Mouse (Mus musculus) liver, embryonic 14.5 days (tissue): ENCODE measurements around the gene Atp5d. TPM values are rescaled to one million over a fixed set of nuclear protein-coding genes. Genes with fewer than 3 reads are reported as not detected.
A peak's percentile ranks its signal among the peaks of the same experiment; 100 is the strongest.

Experiments
- ATAC-seq: fragments of 200-750 bp; cut with Nextera tagmentation; 2 replicates; pipeline ENCODE4 v1.8.0; 2017; ENCODE audit warnings: moderate number of reproducible peaks, mild to moderate bottlenecking, moderate library complexity; ENCODE audit not compliant: insufficient read depth
- DNase-seq, 3 experiments: peaks; one replicate each; pipeline ENCODE4 v3.0.0-alpha.2; 2012 to 2013; ENCODE audit warnings: low read depth in 3 of 3, low spot score in 3 of 3
- H3K27ac ChIP-seq: fragments of 300-500 bp; sonication (generic); 2 replicates; pipeline ENCODE4 v1.5.1; 2014; ENCODE audit warnings: moderate library complexity, mild to moderate bottlenecking, control low read depth, inconsistent platforms
- H3K27me3 ChIP-seq: fragments of 300-500 bp; sonication (generic); 2 replicates; pipeline ENCODE4 v1.6.1; 2014; ENCODE audit warnings: mild to moderate bottlenecking, low read length, moderate library complexity; ENCODE audit not compliant: control insufficient read depth, insufficient read depth
- H3K36me3 ChIP-seq: fragments of 300-500 bp; sonication (generic); replicated peaks from 2 replicates; pipeline ENCODE4 v1.6.1; 2014; ENCODE audit warnings: low read depth; ENCODE audit not compliant: control insufficient read depth, insufficient read depth
- H3K4me1 ChIP-seq, 2 experiments: fragments of 200-500 bp in 1 of 2; fragments of 300-500 bp in 1 of 2; sonication (generic) in 1 of 2; replicated peaks; 2 replicates each; pipeline ENCODE4 v1.6.1; 2012 to 2014; ENCODE audit warnings: antibody characterized with exemption in 1 of 2, inconsistent platforms in 1 of 2, low read length in 1 of 2; ENCODE audit not compliant: control insufficient read depth in 2 of 2, insufficient read depth in 2 of 2
- H3K4me2 ChIP-seq: fragments of 300-500 bp; sonication (generic); 2 replicates; pipeline ENCODE4 v1.6.1; 2014; ENCODE audit warnings: low read depth, mild to moderate bottlenecking, control low read depth, moderate library complexity
- H3K4me3 ChIP-seq, 2 experiments: fragments of 200-500 bp in 1 of 2; fragments of 300-500 bp in 1 of 2; sonication (generic) in 1 of 2; 2 replicates each; pipeline ENCODE4 v1.5.1; 2012 to 2014; ENCODE audit warnings: low read depth in 2 of 2, low read length in 2 of 2, mild to moderate bottlenecking in 2 of 2, control low read depth in 1 of 2, inconsistent platforms in 1 of 2, moderate library complexity in 1 of 2; ENCODE audit not compliant: insufficient read depth in 1 of 2
- H3K9ac ChIP-seq: fragments of 300-500 bp; sonication (generic); replicated peaks from 2 replicates; pipeline ENCODE4 v1.6.1; 2014; ENCODE audit warnings: mild to moderate bottlenecking, control low read depth, moderate library complexity
- H3K9me3 ChIP-seq: fragments of 300-500 bp; sonication (generic); 2 replicates; pipeline ENCODE4 v1.6.1; 2016; ENCODE audit warnings: low read length, mixed read lengths; ENCODE audit not compliant: control insufficient read depth
- CTCF ChIP-seq: IDR thresholded peaks from 2 replicates; pipeline ENCODE4 v1.5.1; 2016; ENCODE audit warnings: antibody characterized with exemption, low read depth, control low read depth
- EP300 ChIP-seq: IDR thresholded peaks from 2 replicates; pipeline ENCODE4 v1.6.1; 2016; ENCODE audit warnings: antibody characterized with exemption, low read depth
- WGBS: fragments of 180-500 bp; shearing (Covaris S2); extraction: QIAGEN DNeasy Blood & Tissue Kit; methylation state at CpG from one replicate; pipeline ENCODE4 v1.1.7; 2014; ENCODE audit not compliant: insufficient replicate concordance; 5-methylcytosine and 5-hydroxymethylcytosine counted together
- polyA plus RNA-seq, 2 experiments: library from polyadenylated mRNA; depleted of rRNA in 1 of 2; stranded (reverse) in 1 of 2; unstranded in 1 of 2; fragments of >200 nt; fragmentation: Nextera tagmentation in 1 of 2; extraction: Ambion mirVana in 1 of 2; gene quantifications; 2 replicates each; pipeline versions ENCODE4 v1.2.1 to v1.2.3; 2012 to 2014

Gene Atp5d
- polyA plus RNA-seq, 2 experiments = 211 to 249 TPM

- ATAC-seq (peak; percentile 85), DNase-seq (peak; percentile 98)
- Histone ChIP-seq H3K4me1 (peaks cover 26 to 31% of the 10 kb centered on the region in 2 experiments), H3K4me2 (peak overlapping the region; percentile 85), H3K27me3 (no peaks in the 10 kb centered on the region), H3K9ac (peak overlapping the region; percentile 88), H3K27ac (peak overlapping the region; percentile 88), H3K9me3 (no peaks in the 10 kb centered on the region; the same call in 1 of the 2 replicates), H3K36me3 (peaks cover 19% of the 10 kb centered on the region), H3K4me3 (peak overlapping the region; percentile 76 to 84)
- TF ChIP-seq EP300 (no peak), CTCF (no peak)
- 0% methylated on average over 55 of the region's 55 CpGs for WGBS
Measured at GRCm38 (mm10) chr10:80167460-80168037, 29.1 kb downstream of the Atp5d start.

- Histone ChIP-seq H3K9me3 (no peaks in the 10 kb centered on the region; the same call in 1 of the 2 replicates), H3K27ac (peak overlapping the region; percentile 88), H3K4me1 (peaks cover 27 to 28% of the 10 kb centered on the region in 2 experiments), H3K27me3 (no peaks in the 10 kb centered on the region), H3K9ac (peak overlapping the region; percentile 88), H3K4me3 (peak overlapping the region; percentile 76 to 84), H3K36me3 (peaks cover 19% of the 10 kb centered on the region), H3K4me2 (peak overlapping the region; percentile 85)
- ATAC-seq (peak; percentile 61), DNase-seq (peak; percentile 82 to 87 (median 84))
- TF ChIP-seq CTCF = no peak
- TF ChIP-seq EP300 = no peak
- WGBS = under 1% methylated on average over 48 of the region's 48 CpGs
Measured at GRCm38 (mm10) chr10:80168038-80168661, 29.7 kb downstream of the Atp5d start.

GRCm38 (mm10) chr10:80169070-80169469, 30.6 kb downstream of the Atp5d start:
- ATAC-seq = no peak
- no peak for DNase-seq
- peak overlapping the region; percentile 88; the same call in 1 of the 2 replicates for H3K27ac ChIP-seq
- peaks cover 27 to 32% of the 10 kb centered on the region in 2 experiments for H3K4me1 ChIP-seq
- H3K27me3 ChIP-seq = no peaks in the 10 kb centered on the region
- peak overlapping the region in 1 of 2 experiments; percentile 76; a peak in 1 of 4 replicates for H3K4me3 ChIP-seq
- H3K36me3 ChIP-seq = peaks cover 19% of the 10 kb centered on the region
- no peaks in the 10 kb centered on the region; the same call in 1 of the 2 replicates for H3K9me3 ChIP-seq
- no peak overlapping the region; the same call in 1 of the 2 replicates for H3K9ac ChIP-seq
- TF ChIP-seq CTCF (no peak), EP300 (no peak)
- H3K4me2 ChIP-seq = peak overlapping the region; percentile 85
- 56% methylated on average over 1 of the region's 1 CpGs for WGBS

GRCm38 (mm10) chr10:80169651-80170050, 31.2 kb downstream of the Atp5d start:
- Histone ChIP-seq H3K27ac (no peak overlapping the region), H3K4me1 (peaks cover 24 to 29% of the 10 kb centered on the region in 2 experiments), H3K27me3 (no peaks in the 10 kb centered on the region), H3K9me3 (no peaks in the 10 kb centered on the region; the same call in 1 of the 2 replicates), H3K4me3 (no peak overlapping the region), H3K4me2 (no peak overlapping the region), H3K9ac (no peak overlapping the region), H3K36me3 (peaks cover 19% of the 10 kb centered on the region)
- no peak for TF ChIP-seq EP300
- no peak for TF ChIP-seq CTCF
- DNase-seq (no peak), ATAC-seq (no peak)
- 94% methylated on average over 7 of the region's 7 CpGs for WGBS

- Histone ChIP-seq H3K36me3 (peaks cover 19% of the 10 kb centered on the region), H3K9ac (no peak overlapping the region), H3K27me3 (no peaks in the 10 kb centered on the region), H3K9me3 (no peaks in the 10 kb centered on the region; the same call in 1 of the 2 replicates), H3K4me2 (no peak overlapping the region), H3K4me1 (peaks cover 23 to 29% of the 10 kb centered on the region in 2 experiments), H3K27ac (no peak overlapping the region), H3K4me3 (no peak overlapping the region)
- DNase-seq (no peak), ATAC-seq (no peak)
- TF ChIP-seq CTCF = no peak
- TF ChIP-seq EP300 = no peak
- WGBS = 91% methylated on average over 16 of the region's 16 CpGs
Measured at GRCm38 (mm10) chr10:80170052-80170451, 31.6 kb downstream of the Atp5d start.
